Mouse (Mus musculus): Measurements from ENCODE around the gene Cep290. TPM values are rescaled to one million over a fixed set of nuclear protein-coding genes. Genes with fewer than 3 reads are reported as not detected.

Gene Cep290
- total RNA-seq (2021), result 1 to 10 TPM; 4.1 to 4.6 TPM
- polyA plus RNA-seq (2012; rRNA removed), result 0.21 and 0.73 TPM in 2 replicates
- long read RNA-seq, partial matches to known transcripts, result 0 of 1 reads
- long read RNA-seq, other reads (novel, unspliced or antisense), result 1 of 1 reads

- TF ChIP-seq POLR2A (IDR thresholded peaks at IDR 0.05; ENCODE audit: insufficient read depth, low read depth, low read length), result peak; percentile 82
- TF ChIP-seq CTCF (IDR thresholded peaks at IDR 0.05), result no peak
- TF ChIP-seq EP300 (IDR thresholded peaks at IDR 0.05; ENCODE audit: insufficient read depth, low read depth, low read length), result 0 out of 2 replicates have a peak, but pooled peaks have one; percentile 24
- Histone ChIP-seq H3K79me2 (replicated peaks; ENCODE audit: control insufficient read depth, insufficient read depth, low read length) (no peaks in the 10 kb centered on the region), H3K4me3 (peak within 1 kb of the TSS; percentile 92), H3K36me3 (ENCODE audit: control insufficient read depth, insufficient read depth, low read length) (no peaks in the 10 kb centered on the region), H3K27ac (peak within 1 kb of the TSS; percentile 86), H3K4me1 (ENCODE audit: control insufficient read depth, insufficient read depth, low read length) (no peaks in the 10 kb centered on the region), H3K27me3 (ENCODE audit: control insufficient read depth, insufficient read depth, low read length) (no peaks in the 10 kb centered on the region), H3K9ac (ENCODE audit: low read depth, low read length) (peak within 1 kb of the TSS; percentile 79)
- intact Hi-C loops (cut with DNase I), result loop anchor here (5.0 kb wide), 1 partner anchor 100 kb away; no protein-coding TSS in a partner anchor
- WGBS, result under 1% methylated on average over 63 of the region's 63 CpGs
- peak; percentile 94 to 97 for DNase-seq
These were observed at the start of gene Cep290, which contains the start of gene Tmtc3 for GRCm38 (mm10) chr10:100487097-100487978. Gene Cep290, plus strand, starts transcription at chr10:100487558. Gene Tmtc3, minus strand, starts transcription at chr10:100487350.

GRCm38 (mm10) chr10:100449394-100449793 lies 38.0 kb upstream of the Cep290 start:
- TF ChIP-seq CTCF (IDR thresholded peaks at IDR 0.05) (peak; percentile 57), EP300 (IDR thresholded peaks at IDR 0.05; ENCODE audit: insufficient read depth, low read depth, low read length) (no peak)
- intact Hi-C loops (cut with DNase I), result no loop called here

DNA sequence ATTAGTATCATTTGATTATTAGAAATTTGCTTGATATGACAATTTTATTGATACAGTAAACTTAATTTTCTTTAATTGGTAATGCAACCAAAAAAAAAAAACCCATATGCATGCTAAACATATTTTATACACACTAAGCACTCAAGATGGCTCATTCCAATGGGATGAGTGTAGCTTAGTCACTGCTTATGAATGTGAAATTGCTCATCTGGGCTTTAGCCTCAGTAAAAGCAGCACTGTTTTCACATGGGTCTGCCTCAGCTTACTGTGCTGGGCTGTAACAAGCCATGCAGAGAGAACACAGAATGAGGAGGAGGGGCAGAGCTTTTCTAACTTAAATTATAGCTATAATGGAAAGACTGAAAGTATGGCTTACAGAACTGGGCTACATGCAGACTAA lies 26.8 kb upstream of the Cep290 start:
- Histone ChIP-seq H3K27ac (no peak overlapping the region), H3K4me1 (ENCODE audit: control insufficient read depth, insufficient read depth, low read length) (no peaks in the 10 kb centered on the region), H3K36me3 (ENCODE audit: control insufficient read depth, insufficient read depth, low read length) (no peaks in the 10 kb centered on the region), H3K79me2 (replicated peaks; ENCODE audit: control insufficient read depth, insufficient read depth, low read length) (no peaks in the 10 kb centered on the region), H3K27me3 (ENCODE audit: control insufficient read depth, insufficient read depth, low read length) (no peaks in the 10 kb centered on the region), H3K4me3 (no peak overlapping the region), H3K9ac (ENCODE audit: low read depth, low read length) (no peak overlapping the region)
- TF ChIP-seq EP300 (IDR thresholded peaks at IDR 0.05; ENCODE audit: insufficient read depth, low read depth, low read length), result no peak
- no peak for TF ChIP-seq CTCF (IDR thresholded peaks at IDR 0.05)
- TF ChIP-seq POLR2A (IDR thresholded peaks at IDR 0.05; ENCODE audit: insufficient read depth, low read depth, low read length), result no peak
- intact Hi-C loops (cut with DNase I), result no loop called here
- no peak for DNase-seq

More at GRCm38 (mm10) chr10:100449394-100449793, 38.0 kb upstream of the Cep290 start:
- H3K79me2 ChIP-seq (replicated peaks; ENCODE audit: control insufficient read depth, insufficient read depth, low read length), result no peaks in the 10 kb centered on the region
- no peak overlapping the region for H3K4me3 ChIP-seq
- no peaks in the 10 kb centered on the region for H3K4me1 ChIP-seq (ENCODE audit: control insufficient read depth, insufficient read depth, low read length)
- no peak overlapping the region for H3K27ac ChIP-seq
- no peak for DNase-seq
- no peak overlapping the region for H3K9ac ChIP-seq (ENCODE audit: low read depth, low read length)
- no peaks in the 10 kb centered on the region for H3K36me3 ChIP-seq (ENCODE audit: control insufficient read depth, insufficient read depth, low read length)
- no peaks in the 10 kb centered on the region for H3K27me3 ChIP-seq (ENCODE audit: control insufficient read depth, insufficient read depth, low read length)

- H3K79me2 ChIP-seq (replicated peaks; ENCODE audit: control insufficient read depth, insufficient read depth, low read length), result no peaks in the 10 kb centered on the region
- H3K27ac ChIP-seq, result no peak overlapping the region
- no peaks in the 10 kb centered on the region for H3K27me3 ChIP-seq (ENCODE audit: control insufficient read depth, insufficient read depth, low read length)
- no peak overlapping the region for H3K9ac ChIP-seq (ENCODE audit: low read depth, low read length)
- H3K36me3 ChIP-seq (ENCODE audit: control insufficient read depth, insufficient read depth, low read length), result no peaks in the 10 kb centered on the region
- no peak for DNase-seq
- no peak overlapping the region for H3K4me3 ChIP-seq
- TF ChIP-seq CTCF (IDR thresholded peaks at IDR 0.05), result peak; percentile 75
- TF ChIP-seq POLR2A (IDR thresholded peaks at IDR 0.05; ENCODE audit: insufficient read depth, low read depth, low read length), result no peak
- no peak for TF ChIP-seq EP300 (IDR thresholded peaks at IDR 0.05; ENCODE audit: insufficient read depth, low read depth, low read length)
- 47% methylated on average over 3 of the region's 3 CpGs for WGBS
- H3K4me1 ChIP-seq (ENCODE audit: control insufficient read depth, insufficient read depth, low read length), result no peaks in the 10 kb centered on the region
- intact Hi-C loops (cut with DNase I), result loop anchor here (2.0 to 10.0 kb wide), 2 partner anchors 300 to 834 kb away; no protein-coding TSS in a partner anchor
These were observed 12.3 kb upstream of the Cep290 start for GRCm38 (mm10) chr10:100475040-100475439.

DNA sequence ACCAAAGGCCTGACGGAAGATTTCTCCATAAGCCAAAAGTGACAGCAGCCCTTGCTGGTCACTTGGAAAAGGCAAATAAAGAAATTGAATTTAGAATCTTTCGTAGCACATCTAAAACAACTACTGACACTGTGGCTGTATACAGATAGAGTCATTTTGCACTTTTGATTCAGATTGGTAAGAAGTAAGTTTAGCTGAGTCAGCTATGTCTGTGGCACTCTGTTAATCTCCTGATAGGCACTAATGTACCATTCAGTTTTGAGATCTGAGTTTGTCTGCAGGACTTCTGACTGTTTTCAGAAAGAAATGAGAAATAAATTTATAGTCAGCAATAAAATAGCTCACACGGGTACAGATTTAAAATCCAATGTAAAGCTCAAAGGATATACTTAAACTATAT lies 7.8 kb upstream of the Cep290 start:
- no peaks in the 10 kb centered on the region for H3K27me3 ChIP-seq (ENCODE audit: control insufficient read depth, insufficient read depth, low read length)
- intact Hi-C loops (cut with DNase I), result loop anchor here (10.0 kb wide), 1 partner anchor 305 kb away; no protein-coding TSS in a partner anchor
- no peak overlapping the region for H3K27ac ChIP-seq
- H3K79me2 ChIP-seq (replicated peaks; ENCODE audit: control insufficient read depth, insufficient read depth, low read length), result no peaks in the 10 kb centered on the region
- H3K4me3 ChIP-seq, result no peak overlapping the region
- no peaks in the 10 kb centered on the region for H3K4me1 ChIP-seq (ENCODE audit: control insufficient read depth, insufficient read depth, low read length)
- TF ChIP-seq POLR2A (IDR thresholded peaks at IDR 0.05; ENCODE audit: insufficient read depth, low read depth, low read length), result no peak
- TF ChIP-seq EP300 (IDR thresholded peaks at IDR 0.05; ENCODE audit: insufficient read depth, low read depth, low read length), result no peak
- no peak for TF ChIP-seq CTCF (IDR thresholded peaks at IDR 0.05)
- no peaks in the 10 kb centered on the region for H3K36me3 ChIP-seq (ENCODE audit: control insufficient read depth, insufficient read depth, low read length)
- no peak overlapping the region for H3K9ac ChIP-seq (ENCODE audit: low read depth, low read length)
- DNase-seq, result no peak
- WGBS, result 93% methylated on average over 3 of the region's 3 CpGs

DNA sequence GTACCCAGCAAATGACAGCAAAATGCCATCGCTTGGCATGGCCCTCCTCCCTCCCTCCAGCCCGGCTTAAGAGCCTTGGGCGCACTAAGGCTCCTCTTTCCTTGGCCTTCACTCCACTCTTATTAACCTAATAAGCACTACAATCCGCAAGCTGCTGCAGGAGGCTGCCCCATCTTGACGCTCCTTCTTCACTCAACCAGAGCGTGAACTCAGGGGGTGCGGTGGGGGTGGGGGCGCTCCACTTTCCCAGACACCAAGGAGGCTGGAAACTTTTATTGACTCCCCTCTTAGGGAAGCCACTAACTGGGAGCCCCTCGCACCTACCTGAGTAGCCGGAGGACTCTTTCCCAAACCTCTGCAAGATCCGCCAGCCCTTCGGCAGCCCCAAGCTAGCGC lies 659 bp upstream of the Cep290 start:
- intact Hi-C loops (cut with DNase I), result loop anchor here (5.0 kb wide), 1 partner anchor 101 kb away; no protein-coding TSS in a partner anchor
- DNase-seq, result no peak
- H3K4me3 ChIP-seq, result peak overlapping the region; percentile 92
- TF ChIP-seq POLR2A (IDR thresholded peaks at IDR 0.05; ENCODE audit: insufficient read depth, low read depth, low read length) (no peak), EP300 (IDR thresholded peaks at IDR 0.05; ENCODE audit: insufficient read depth, low read depth, low read length) (no peak), CTCF (IDR thresholded peaks at IDR 0.05) (no peak)
- peak overlapping the region; percentile 86 for H3K27ac ChIP-seq
- no peaks in the 10 kb centered on the region for H3K79me2 ChIP-seq (replicated peaks; ENCODE audit: control insufficient read depth, insufficient read depth, low read length)
- peak overlapping the region; percentile 79 for H3K9ac ChIP-seq (ENCODE audit: low read depth, low read length)
- 1% methylated on average over 13 of the region's 13 CpGs for WGBS
- no peaks in the 10 kb centered on the region for H3K4me1 ChIP-seq (ENCODE audit: control insufficient read depth, insufficient read depth, low read length)
- H3K36me3 ChIP-seq (ENCODE audit: control insufficient read depth, insufficient read depth, low read length), result no peaks in the 10 kb centered on the region
- no peaks in the 10 kb centered on the region for H3K27me3 ChIP-seq (ENCODE audit: control insufficient read depth, insufficient read depth, low read length)

Data from heart, adult 2 months (tissue).